Mouse (Mus musculus) layer of hippocampus, adult 6 months (tissue): ENCODE data around the gene Ugt2b1. TPM values are rescaled to one million over a fixed set of nuclear protein-coding genes. Genes with fewer than 3 reads are reported as not detected.

Source experiments
- long read RNA-seq, 2 experiments: library from polyadenylated mRNA; unstranded; transcript quantifications; one replicate each; pipeline ENCODE4 v2.0.0; 2019 to 2020
- polyA plus RNA-seq: library from polyadenylated mRNA; unstranded; fragments of <200 nt; fragmentation: Nextera tagmentation; gene quantifications from 2 replicates; pipeline ENCODE4 v1.2.3, GENCODE M21; 2021

Ugt2b1 gene
- polyA plus RNA-seq = not detected in 2 replicates
- long read RNA-seq, experiment 1 = 0 reads
- long read RNA-seq, experiment 2 = 0 reads

DNA sequence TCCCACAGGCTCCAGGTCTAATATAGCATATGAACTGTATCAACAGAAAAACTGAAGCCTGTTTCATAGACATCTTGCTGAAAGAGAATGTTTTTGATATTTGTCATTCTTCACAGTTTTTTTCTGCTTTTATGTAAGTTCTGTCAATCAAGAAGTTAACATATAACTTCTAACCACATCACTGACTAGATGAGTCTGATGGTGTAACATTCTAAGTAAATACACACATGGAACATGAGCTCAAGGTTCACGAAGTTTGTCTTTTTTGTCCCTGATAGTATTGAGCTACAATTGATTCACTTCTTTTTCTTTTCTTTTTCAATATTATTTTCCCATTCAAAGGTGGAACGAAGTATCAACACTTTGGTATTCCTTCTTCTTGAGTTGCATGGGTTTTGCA, at the start of gene Ugt2b1:
Ugt2b1 (minus strand) TSS at position 105 of the 400 bp plus-strand sequence.

DNA sequence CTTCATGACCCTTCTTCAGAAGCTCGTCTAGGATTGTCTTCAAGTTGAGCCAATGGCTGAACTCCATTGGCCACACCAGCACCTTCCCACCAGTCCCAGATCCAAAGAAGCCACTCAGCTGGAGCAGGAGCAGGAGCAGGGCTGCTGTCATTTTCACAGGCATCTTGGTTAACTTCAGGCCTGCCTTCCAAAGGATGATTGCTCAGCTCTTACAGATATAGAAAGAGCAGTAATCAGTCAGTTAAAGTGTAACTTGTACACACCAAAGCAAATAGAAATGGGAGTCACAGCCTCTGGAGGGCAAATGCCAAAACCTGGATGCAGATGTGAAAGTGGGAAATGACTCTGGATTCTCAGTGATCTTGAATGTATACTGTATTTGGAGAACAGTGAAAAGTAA, 19.6 kb downstream of the Ugt2b1 start, which contains the start of gene Ugt2b34:
Ugt2b34 (minus strand) TSS at position 180 of the 400 bp plus-strand sequence.

Other genes with a start within 250 kb of the Ugt2b1 start
- gene Tmprss11e, start 180.7 kb downstream of the Ugt2b1 start, polyA plus RNA-seq = not detected in 2 replicates
- 15.3 and 16.3 TPM in 2 replicates for gene Ythdc1, start 122.3 kb downstream of the Ugt2b1 start, polyA plus RNA-seq
- gene Ugt2b34, start 19.6 kb downstream of the Ugt2b1 start, polyA plus RNA-seq = not detected in 2 replicates
- not detected in 2 replicates for gene Ugt2b35, start 74.3 kb upstream of the Ugt2b1 start, polyA plus RNA-seq
- not detected in 2 replicates for gene Ugt2b36, start 166.0 kb upstream of the Ugt2b1 start, polyA plus RNA-seq
- not detected in 2 replicates for gene Ugt2b5, start 213.8 kb upstream of the Ugt2b1 start, polyA plus RNA-seq